Mouse (Mus musculus) urinary bladder, postnatal 10 days (tissue): ENCODE data around the gene Nfil3.

ENCODE experiments used
- DNase-seq: peaks from one replicate; pipeline ENCODE4 v3.0.0; 2022; ENCODE audit warnings: low spot score

Nfil3 gene

GRCm38 (mm10) chr13:52982703-52983102, 1.8 kb upstream of the Nfil3 start:
- DNase-seq, result peak; percentile 60

GRCm38 (mm10) chr13:52981441-52982281, 788 bp upstream of the Nfil3 start:
- DNase-seq, result no peak

GRCm38 (mm10) chr13:52980211-52980950, 492 bp downstream of the Nfil3 start:
- DNase-seq, result no peak

- DNase-seq, result no peak
Measured at GRCm38 (mm10) chr13:52979331-52980051, 1.4 kb downstream of the Nfil3 start.

- DNase-seq, result no peak
Measured at GRCm38 (mm10) chr13:52978321-52978981, 2.4 kb downstream of the Nfil3 start.

- DNase-seq, result no peak
Measured at GRCm38 (mm10) chr13:52977757-52978156, 3.1 kb downstream of the Nfil3 start.

GRCm38 (mm10) chr13:52977221-52977609, 3.7 kb downstream of the Nfil3 start:
- DNase-seq, result no peak

GRCm38 (mm10) chr13:52976510-52977220, 4.2 kb downstream of the Nfil3 start:
- DNase-seq, result no peak

GRCm38 (mm10) chr13:52976130-52976509, 4.8 kb downstream of the Nfil3 start:
- no peak for DNase-seq

GRCm38 (mm10) chr13:52974676-52975075, 6.2 kb downstream of the Nfil3 start:
- no peak for DNase-seq

- no peak for DNase-seq
Measured at GRCm38 (mm10) chr13:52973427-52973826, 7.4 kb downstream of the Nfil3 start.

- DNase-seq, result no peak
Measured at GRCm38 (mm10) chr13:52972626-52973025, 8.2 kb downstream of the Nfil3 start.

GRCm38 (mm10) chr13:52970876-52971275, 10.0 kb downstream of the Nfil3 start:
- DNase-seq, result no peak

GRCm38 (mm10) chr13:52962922-52963321, 18.0 kb downstream of the Nfil3 start:
- no peak for DNase-seq

GRCm38 (mm10) chr13:52962361-52962760, 18.5 kb downstream of the Nfil3 start:
- DNase-seq, result no peak

GRCm38 (mm10) chr13:52953779-52954553, 26.9 kb downstream of the Nfil3 start:
- DNase-seq, result no peak

- DNase-seq, result no peak
Measured at GRCm38 (mm10) chr13:52949211-52949610, 31.7 kb downstream of the Nfil3 start.

- DNase-seq, result no peak
Measured at GRCm38 (mm10) chr13:52947545-52947944, 33.3 kb downstream of the Nfil3 start.

GRCm38 (mm10) chr13:52945769-52946168, 35.1 kb downstream of the Nfil3 start:
- DNase-seq, result no peak

- DNase-seq, result no peak
Measured at GRCm38 (mm10) chr13:52944116-52944515, 36.8 kb downstream of the Nfil3 start.
